9 mouse cellular contexts compared by ENCODE assay signal in the genomic region with DNA sequence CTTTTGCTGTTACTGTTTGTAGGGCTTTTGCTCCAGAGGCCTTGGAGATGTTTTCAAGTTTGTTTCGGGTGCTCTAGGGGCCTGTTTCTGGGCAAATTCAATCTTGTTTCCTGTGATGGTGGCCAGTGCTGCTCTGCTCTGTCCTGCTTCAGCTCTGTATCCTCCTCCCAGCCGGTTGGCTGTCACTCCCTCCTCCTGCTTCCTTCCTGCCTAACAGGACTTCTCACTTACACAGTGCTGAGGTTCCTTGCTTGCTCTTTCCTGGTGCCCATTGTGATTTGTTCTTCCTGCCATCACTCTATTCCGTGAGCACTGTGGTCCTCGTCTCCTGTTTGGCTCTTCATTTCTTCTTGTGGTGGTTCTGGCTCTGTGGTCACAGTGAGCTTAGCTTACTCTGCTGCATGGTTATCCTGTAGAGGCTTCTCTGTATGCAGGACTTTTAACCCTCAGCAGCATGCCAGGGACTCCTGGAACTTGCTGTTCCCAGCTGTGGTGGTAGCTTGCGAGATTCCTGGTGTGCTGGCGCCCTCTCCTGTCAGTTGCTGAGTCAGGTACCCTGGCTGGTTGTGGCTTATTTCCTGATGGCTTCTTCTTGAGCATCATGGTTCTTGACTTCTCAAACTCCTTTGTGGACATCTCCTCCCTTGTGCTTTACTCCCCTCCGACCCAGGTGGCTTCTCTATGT.
DNase-seq lines count a peak whose midpoint lies in the region; ATAC-seq lines count a peak whose summit lies in the region.
"Had no signal": no experiment of that assay in that cellular context is flagged by ENCODE, and none has a peak within 500 bp of the region (broad histone marks: within the 10 kb centered on the region; RNA-seq: fewer than 3 reads in every experiment).

No protein-coding gene starts in this region.

- peak; percentile 92 to 93 for DNase-seq in heart, postnatal 10 days
- peak; percentile 91 to 92 for DNase-seq in kidney, postnatal 4 days
- peak; percentile 91 for DNase-seq in testis, postnatal 10 days (ENCODE audit: low spot score)

- peak; percentile 79 for ATAC-seq in CD4-positive, CD25-positive, alpha-beta regulatory T cell, adult 4 months
- peak; percentile 84 for ATAC-seq in forebrain, embryonic 13.5 days
- ATAC-seq in liver, embryonic 16.5 days (ENCODE audit: low read depth) = peak; percentile 37
- ATAC-seq in neural tube, embryonic 15.5 days (ENCODE audit: low FRiP score) = peak; percentile 83

- H3K4me2 ChIP-seq in forebrain, embryonic 13.5 days = no peak overlapping the region
- no peak overlapping the region for H3K4me2 ChIP-seq in liver, embryonic 16.5 days (ENCODE audit: low read depth, low read length)
- no peak overlapping the region for H3K4me2 ChIP-seq in neural tube, embryonic 15.5 days

- intact Hi-C loops in heart, postnatal 10 days (cut with DNase I) = loop anchor here (1.0 to 5.0 kb wide), 3 partner anchors 83 to 266 kb away; no protein-coding TSS in a partner anchor

- H3K4me3 ChIP-seq in brown adipose tissue, adult 24 weeks (ENCODE audit: insufficient read depth, low read depth, low read length) = no peak overlapping the region
- H3K4me3 ChIP-seq in forebrain, embryonic 13.5 days = no peak overlapping the region
- H3K4me3 ChIP-seq in liver, embryonic 16.5 days (ENCODE audit: low read depth, low read length) = no peak overlapping the region
- H3K4me3 ChIP-seq in neural tube, embryonic 15.5 days (replicated peaks) = no peak overlapping the region
- H3K4me3 ChIP-seq: erythroblast, embryonic 14.5 days had no signal

- H3K27ac ChIP-seq in brown adipose tissue, adult 24 weeks (replicated peaks; ENCODE audit: low read depth, low read length) = peak overlapping the region; percentile 45; the same call in 1 of the 2 replicates
- no peak overlapping the region for H3K27ac ChIP-seq in forebrain, embryonic 13.5 days
- H3K27ac ChIP-seq in liver, embryonic 16.5 days (ENCODE audit: low read length) = no peak overlapping the region
- H3K27ac ChIP-seq in neural tube, embryonic 15.5 days (replicated peaks) = 0 out of 2 replicates have a peak overlapping the region, but pooled peaks have one; percentile 28

- H3K36me3 ChIP-seq in forebrain, embryonic 13.5 days (ENCODE audit: poor library complexity, severe bottlenecking) = no peaks in the 10 kb centered on the region
- H3K36me3 ChIP-seq in liver, embryonic 16.5 days (ENCODE audit: control insufficient read depth, insufficient read depth) = no peaks in the 10 kb centered on the region
- no peaks in the 10 kb centered on the region for H3K36me3 ChIP-seq in neural tube, embryonic 15.5 days

- WGBS in forebrain, embryonic 13.5 days = 44% methylated on average over 7 of the region's 7 CpGs
- WGBS in liver, embryonic 16.5 days (ENCODE audit: insufficient replicate concordance) = 21% methylated on average over 7 of the region's 7 CpGs
- 37% methylated on average over 7 of the region's 7 CpGs for WGBS in neural tube, embryonic 15.5 days

- H3K9ac ChIP-seq in forebrain, embryonic 13.5 days = no peak overlapping the region
- H3K9ac ChIP-seq in liver, embryonic 16.5 days (ENCODE audit: low read depth, low read length) = no peak overlapping the region
- no peak overlapping the region for H3K9ac ChIP-seq in neural tube, embryonic 15.5 days (replicated peaks)

- no peaks in the 10 kb centered on the region; the same call in 1 of the 2 replicates for H3K27me3 ChIP-seq in forebrain, embryonic 13.5 days
- H3K27me3 ChIP-seq in liver, embryonic 16.5 days (ENCODE audit: control insufficient read depth, insufficient read depth, low read depth, low read length) = no peaks in the 10 kb centered on the region
- 0 out of 2 replicates have a peak, but pooled peaks cover 2% of the 10 kb centered on the region for H3K27me3 ChIP-seq in neural tube, embryonic 15.5 days (replicated peaks)

- H3K4me1 ChIP-seq in brown adipose tissue, adult 24 weeks (ENCODE audit: control insufficient read depth, insufficient read depth, insufficient read length, low read length) = peaks cover 27% of the 10 kb centered on the region
- no peaks in the 10 kb centered on the region for H3K4me1 ChIP-seq in forebrain, embryonic 13.5 days
- peaks cover under 1% of the 10 kb centered on the region; the same call in 1 of the 2 replicates for H3K4me1 ChIP-seq in liver, embryonic 16.5 days (ENCODE audit: control insufficient read depth, low read depth, low read length)
- peaks cover 11% of the 10 kb centered on the region; the same call in 1 of the 2 replicates for H3K4me1 ChIP-seq in neural tube, embryonic 15.5 days

- no peaks in the 10 kb centered on the region for H3K9me3 ChIP-seq in forebrain, embryonic 13.5 days (replicated peaks)
- no peaks in the 10 kb centered on the region for H3K9me3 ChIP-seq in liver, embryonic 16.5 days (replicated peaks; ENCODE audit: control insufficient read depth, low read length)
- no peaks in the 10 kb centered on the region for H3K9me3 ChIP-seq in neural tube, embryonic 15.5 days (replicated peaks)

Comparison
In these comparisons a context has a peak if more than half of its experiments do, and no peak if none do; other contexts are left out.
1. H3K27ac ChIP-seq: peak in brown adipose tissue, adult 24 weeks (single experiment) and neural tube, embryonic 15.5 days (single experiment); none in forebrain, embryonic 13.5 days (single experiment) and liver, embryonic 16.5 days (single experiment).
2. Peak in every context shown above with its lines, with median percentiles within 50 percentile points of each other: ATAC-seq and DNase-seq.